Mouse (Mus musculus) retina, postnatal 1 day (tissue): ENCODE measurements around the gene Fbxl16.

ENCODE experiments used
- DNase-seq: peaks from one replicate; pipeline ENCODE4 v3.0.0-alpha.2; 2012

Fbxl16 gene

DNA sequence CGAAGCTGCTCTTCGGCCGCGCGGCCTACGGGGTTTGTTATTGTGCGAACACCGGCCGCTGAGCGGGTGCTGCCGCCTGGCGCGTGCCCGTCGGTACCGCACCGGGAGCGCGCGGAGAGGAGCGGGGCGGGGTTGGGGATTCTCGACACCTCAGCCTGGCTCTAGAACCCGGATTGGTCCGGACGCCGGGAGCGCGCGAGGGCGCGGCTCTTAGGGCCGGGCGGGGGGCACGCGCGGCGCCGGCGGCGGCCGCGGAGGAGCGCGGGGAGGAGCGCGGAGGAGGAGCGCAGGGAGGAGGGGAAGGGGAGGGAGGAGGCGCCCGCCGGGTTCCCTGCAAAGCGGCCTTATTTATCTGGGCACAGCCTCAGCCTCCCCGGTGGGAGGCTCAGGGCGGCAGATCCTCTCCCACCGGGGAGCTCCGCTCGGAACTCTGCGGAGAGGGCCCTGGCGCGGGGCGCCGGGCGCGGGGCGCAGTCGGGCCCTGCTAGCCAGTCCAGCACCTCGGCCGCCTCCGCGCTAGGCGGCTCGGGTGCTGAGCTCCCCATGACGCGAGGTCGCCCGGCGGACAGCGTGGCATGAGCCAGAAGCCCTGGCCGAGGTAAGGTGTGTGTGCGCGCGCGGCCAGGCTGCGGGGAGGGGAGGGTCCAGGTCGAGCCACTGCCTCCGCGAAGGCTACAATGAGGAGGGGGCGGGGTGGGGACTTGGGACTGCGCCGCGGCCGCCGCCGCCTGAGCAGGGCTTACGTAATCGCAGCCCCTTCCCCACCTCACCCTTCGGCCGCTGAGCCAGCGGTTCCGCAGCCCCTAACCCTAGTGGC lies at the start of gene Fbxl16:
Gene Fbxl16, plus strand, starts transcription at position 297 of the 817 bp plus-strand sequence.
- DNase-seq = peak; percentile 95

DNA sequence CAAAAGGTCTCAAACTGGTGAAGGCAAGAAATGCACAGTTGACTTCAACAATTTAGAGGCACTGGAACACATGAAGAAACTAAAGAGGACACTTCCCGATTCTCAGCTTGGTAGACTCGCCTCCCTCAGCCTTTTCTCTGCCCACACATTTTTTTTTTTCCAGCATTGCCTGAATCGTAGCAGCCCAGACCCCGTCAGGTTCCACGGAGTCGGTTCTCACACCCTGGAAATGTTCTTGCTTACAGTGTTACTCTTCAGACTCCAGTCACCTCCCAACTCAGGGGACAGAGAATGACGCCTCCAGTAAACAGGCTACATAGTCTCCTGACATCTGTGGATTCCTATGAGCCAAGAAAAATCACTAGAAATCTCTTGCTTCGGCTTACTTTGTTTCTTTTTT lies 48.7 kb upstream of the Fbxl16 start:
- no peak for DNase-seq

DNA sequence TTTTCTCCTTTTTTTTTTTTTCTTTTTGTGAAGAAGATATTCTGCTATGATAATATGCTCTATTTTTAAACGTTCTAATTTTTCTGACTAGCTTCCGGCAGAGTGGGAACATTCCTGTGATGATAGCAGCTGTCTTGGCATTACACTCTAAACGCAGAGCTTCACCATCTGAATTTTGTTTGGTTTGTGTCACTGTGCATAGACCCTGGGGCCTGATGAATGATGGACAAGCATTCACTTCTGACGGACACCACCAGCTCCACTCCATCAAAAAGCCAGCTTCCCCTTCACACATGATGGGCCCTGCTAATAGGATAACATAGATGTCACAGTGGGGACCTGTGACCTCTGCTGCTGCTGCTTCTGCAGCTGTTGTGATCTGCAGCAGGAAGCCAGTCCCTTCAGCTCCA lies 47.3 kb upstream of the Fbxl16 start:
- peak; percentile 64 for DNase-seq

DNA sequence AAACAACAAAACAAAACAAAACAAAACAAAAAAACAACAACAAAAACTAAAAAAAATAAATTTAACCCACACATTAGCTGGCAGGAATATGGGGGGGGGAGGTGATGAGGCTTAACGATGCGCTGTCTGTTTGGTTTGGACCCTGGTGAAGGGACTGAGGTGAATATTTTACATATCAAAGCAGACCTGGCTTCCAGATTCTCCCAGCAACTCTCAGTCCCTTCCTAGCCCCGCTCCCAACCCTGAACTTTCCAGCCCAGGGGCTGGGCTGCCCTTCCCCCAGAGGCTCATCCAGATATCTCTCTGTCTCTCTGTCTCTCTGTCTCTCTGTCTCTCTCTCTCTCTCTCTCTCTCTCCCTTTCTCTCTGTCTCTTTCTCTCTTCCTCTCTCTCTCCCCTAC lies 46.3 kb upstream of the Fbxl16 start:
- no peak for DNase-seq

DNA sequence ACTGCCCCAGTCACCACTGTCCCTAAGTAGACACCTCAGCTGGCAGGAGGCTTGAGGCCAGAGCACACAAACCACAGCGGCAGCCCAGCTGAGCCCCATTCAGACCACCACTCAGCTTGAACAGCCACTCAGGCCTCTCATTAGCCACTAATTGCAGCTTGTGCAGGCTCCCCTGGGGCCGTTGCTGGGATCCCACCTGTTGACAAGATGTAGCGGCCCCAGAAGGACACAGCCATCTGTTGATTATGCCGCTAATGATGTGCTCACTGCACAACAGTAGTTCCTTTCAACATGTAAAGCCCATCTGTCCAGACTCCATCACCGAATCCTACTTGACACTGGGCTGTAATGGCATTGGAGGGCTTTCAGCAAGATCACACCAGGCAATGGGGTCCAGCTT lies 43.0 kb upstream of the Fbxl16 start:
- DNase-seq = peak; percentile 97

DNA sequence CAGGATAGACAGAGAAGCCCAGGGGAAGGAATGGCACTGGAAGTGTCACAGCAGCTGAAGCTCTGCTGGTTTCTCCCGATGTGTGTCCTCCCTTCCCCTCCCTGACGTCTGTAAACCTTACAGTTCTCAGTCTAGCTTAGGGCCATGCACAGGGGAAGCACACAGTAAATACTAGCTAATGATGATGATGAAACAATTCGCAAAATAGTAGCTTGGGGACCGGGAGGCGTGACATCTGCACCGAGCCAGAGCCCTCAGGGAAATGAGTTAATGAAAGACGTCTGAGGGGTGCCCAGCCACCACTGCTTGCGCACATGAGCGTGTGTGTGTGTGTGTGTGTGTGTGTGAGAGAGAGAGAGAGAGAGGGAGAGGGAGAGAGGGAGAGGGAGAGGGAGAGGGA lies 39.6 kb upstream of the Fbxl16 start:
- DNase-seq = no peak

DNA sequence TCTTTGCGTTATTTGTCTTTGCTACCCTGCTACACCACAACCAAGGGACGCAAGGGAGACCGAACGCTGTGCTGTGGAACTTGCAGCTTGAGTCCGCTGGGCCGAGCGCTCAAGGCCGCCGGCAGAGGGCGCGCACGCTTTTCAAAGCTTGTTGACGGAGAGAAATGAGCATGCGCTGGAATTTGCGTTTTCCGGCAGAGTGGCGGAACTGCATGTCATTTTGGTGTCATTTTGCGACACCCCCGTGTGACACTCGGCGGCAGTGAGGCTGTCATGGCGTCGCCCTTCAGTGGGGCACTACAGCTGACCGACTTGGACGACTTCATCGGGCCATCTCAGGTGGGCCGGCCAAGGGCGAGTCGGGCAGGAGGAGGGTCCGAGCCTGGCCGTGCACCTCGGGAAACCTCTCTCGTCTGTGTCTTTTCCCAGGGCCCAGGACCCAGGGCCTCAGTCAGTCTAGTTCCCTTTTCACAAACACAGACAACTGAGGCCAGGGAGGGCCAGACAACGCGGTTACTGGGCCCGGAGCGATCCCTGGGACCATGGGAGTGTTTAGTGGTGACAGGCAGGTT lies 35.2 kb upstream of the Fbxl16 start, which contains the start of gene Narfl:
Gene Narfl, plus strand, starts transcription at position 228 of the 572 bp plus-strand sequence.
- DNase-seq = peak; percentile 98

DNA sequence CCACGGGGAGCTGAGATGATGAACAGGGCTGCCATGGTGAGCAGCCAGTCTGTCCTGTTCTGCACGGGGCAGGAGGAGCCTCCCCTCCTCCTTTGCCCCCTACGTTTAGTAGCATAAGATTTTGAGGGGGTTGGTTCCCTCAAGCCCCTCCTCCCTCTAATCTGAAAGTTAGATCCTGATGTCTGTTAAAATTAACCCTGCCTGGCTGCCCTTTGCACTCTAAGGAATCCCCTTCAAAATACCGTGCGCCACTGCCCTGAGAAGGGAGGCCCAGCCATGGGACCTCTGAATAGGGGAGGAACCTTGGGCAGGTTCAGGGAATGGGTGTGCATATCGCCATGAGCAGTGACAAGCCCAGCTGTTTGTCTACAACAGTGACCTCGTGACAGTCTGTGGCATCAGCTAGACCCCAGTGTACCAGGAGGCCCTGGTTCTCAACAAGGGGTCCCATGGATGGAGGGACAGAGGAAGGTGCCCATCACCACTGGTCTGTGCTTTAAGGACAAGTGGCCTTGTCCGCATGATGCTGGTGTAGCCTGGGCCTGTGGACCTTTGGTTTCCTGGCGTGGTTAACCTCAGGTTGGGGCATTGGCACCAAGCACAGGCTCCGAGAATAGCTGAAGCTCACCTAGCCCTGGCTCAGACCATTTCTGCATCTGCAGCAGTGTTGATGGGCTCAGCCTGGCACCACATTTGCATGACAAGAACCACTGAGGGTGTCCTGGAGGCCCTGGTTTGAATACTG lies 33.4 kb upstream of the Fbxl16 start:
- DNase-seq = no peak

DNA sequence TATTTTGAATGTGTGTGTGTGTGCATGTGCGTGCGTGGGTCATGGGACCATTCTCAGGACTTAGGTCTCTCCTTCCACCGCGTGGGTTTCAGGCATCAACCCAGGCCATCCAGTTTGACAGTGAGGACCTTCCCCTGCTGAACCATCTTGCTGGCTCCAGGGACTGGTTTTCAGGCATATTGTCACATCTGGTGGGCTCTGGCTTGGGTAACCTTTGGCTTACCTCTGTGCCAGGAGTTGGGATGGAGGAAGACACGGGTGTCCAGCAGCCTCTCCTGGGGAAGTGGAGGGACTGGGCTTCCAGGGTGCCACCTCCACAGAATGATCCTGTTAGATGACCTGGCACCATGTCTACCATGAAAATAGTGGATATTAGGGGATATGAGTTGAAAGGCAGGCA lies 30.9 kb upstream of the Fbxl16 start:
- no peak for DNase-seq

DNA sequence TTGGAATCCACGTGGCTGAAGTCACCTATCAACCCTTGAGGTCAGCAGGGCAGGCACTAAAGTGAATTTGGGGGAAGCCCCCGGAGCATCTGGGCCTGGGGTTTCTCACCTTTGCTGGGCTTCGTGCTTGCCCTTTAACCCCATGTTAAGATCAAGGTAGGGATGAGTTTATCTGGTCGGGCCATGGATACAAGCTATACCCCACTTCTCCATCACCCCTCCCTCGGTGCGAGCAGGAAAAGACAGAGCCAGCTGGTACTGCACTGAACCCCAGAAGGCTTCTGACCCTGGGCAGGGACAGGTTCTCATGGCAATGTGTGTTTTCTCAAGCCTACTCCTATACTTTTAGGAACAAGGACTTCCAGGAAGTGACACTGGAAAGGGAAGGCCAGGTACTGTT lies 27.5 kb upstream of the Fbxl16 start:
- DNase-seq = no peak

DNA sequence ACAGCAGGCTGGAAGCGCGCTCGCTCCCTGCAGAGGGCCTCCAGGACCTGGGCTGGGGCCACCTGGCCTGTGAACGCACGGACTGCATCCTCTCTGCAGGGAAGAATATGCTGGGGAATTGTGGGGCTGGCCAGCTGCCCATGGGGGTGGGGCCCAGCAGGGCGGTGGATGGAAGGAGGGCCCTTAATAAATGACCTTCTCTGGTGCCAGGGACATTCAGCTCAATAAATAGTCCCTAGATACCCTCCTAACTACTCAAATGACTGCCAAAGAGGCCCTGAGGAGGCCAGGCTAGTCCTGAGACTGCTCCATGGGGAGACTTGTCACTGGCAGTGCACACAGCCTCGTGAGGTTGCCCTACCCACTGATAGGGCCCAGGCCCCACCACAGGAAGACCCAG lies 25.8 kb upstream of the Fbxl16 start:
- no peak for DNase-seq

DNA sequence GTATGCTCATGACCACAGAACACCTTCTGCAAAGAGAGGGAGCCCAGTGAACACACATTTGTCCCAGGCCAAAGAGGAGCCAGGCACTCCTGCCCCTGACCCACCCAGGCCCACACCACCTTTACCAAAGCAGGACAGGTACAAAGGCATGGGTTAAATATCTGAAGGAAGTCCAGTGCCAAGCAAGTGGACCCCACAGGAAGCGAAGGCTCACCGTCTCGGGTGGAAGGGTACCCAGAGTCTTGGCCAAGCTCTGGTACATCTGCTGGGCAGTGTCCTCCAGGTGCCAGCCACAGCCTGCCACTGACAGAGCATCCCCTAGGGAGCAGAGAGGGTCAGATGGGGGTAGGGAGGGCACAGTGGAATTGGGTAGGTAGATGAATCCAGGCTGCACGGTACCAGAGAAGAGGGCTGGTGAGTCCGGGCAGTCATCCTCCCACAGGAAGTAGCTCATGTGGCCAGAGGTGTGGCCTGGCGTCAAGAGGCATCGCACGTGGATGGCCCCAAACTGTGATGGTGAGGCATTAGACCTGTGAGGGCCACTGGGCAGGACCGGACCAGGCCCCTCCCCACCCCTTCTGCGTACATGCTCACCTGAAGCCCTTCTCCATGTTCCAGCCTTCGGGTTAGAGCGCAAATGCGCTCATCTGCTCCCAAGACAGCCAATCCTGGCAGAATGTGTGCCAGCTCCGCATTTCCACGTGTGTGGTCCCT lies 24.9 kb upstream of the Fbxl16 start:
- DNase-seq = no peak

DNA sequence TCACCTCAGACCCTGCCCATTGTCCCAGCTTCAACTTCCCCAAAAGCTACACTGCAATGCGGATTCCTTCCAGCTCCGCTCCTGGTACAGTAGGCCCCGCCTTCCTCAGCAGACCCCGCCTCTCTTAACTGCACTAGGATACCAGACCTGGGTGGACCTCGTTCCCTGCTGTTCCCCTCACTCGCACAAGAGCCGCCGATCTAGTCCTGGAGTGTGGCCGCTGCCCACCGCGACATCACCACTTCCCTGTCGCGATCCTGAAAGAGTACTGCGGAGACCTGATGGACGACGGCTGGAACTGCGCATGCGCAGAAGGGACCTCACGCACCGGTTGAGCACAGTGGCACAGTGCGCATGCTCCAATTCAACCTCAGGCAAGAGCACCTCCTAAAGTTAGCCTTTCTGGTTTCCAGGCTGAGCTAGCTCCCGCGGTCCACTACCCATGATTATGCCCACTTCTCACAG lies 23.6 kb upstream of the Fbxl16 start, which contains the start of gene Haghl:
Gene Haghl, minus strand, starts transcription at position 393 of the 465 bp plus-strand sequence.
- peak; percentile 96 for DNase-seq

DNA sequence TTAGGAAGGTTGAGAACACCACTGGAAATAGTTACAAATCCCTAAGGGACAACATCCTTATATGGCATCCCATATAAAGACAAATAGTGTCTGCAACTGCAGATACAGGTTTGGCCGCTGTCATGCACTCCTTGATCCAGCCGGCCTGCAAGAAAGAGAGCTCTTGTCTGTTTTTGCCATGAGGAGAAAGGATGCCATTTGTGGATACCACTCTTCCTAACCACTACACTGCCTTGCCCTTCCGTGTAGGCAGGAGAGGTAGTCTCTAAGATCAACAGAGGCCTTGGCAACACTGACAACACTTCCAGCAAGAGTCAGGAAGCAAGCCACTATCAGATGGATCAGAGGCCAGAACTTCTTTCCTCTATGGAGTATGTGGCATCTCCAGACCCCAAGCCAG lies 22.6 kb upstream of the Fbxl16 start, which contains the start of gene Ccdc78:
Gene Ccdc78, plus strand, starts transcription at position 301 of the 400 bp plus-strand sequence.
- DNase-seq = no peak

DNA sequence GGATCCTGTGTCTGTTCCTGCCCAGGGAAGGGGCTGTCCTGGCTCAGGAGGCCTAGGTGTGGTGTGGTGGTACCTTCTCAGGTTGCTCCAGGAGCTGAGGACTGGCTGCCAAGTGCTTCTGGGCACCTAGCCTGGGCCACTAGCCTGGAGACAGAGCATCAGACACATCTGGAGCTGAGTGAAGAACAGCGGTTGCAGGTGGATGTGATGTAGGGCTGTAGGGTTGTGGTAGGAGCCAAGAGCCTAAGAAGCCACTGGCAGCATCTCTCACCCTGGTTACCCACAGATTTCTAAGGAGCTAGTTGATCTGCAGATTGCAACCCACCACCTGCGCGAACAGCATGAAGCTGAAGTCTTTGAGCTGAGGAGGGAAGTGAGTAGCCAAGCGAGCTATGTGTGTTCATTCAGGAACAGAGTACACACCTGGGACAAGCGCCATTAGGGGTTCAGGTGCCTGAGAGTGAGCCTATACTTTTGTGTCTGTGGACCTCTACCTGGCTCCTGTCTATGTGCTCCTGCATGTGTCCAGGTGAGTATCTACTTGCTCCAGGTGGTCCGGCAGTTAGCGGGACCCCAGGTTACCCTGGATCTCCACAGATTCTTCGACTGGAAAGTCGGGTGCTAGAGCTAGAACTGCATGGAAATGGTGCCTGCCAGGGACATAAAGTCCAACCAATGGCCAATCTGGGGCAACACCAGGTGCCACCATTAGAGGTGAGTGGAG lies 21.9 kb upstream of the Fbxl16 start:
- no peak for DNase-seq

DNA sequence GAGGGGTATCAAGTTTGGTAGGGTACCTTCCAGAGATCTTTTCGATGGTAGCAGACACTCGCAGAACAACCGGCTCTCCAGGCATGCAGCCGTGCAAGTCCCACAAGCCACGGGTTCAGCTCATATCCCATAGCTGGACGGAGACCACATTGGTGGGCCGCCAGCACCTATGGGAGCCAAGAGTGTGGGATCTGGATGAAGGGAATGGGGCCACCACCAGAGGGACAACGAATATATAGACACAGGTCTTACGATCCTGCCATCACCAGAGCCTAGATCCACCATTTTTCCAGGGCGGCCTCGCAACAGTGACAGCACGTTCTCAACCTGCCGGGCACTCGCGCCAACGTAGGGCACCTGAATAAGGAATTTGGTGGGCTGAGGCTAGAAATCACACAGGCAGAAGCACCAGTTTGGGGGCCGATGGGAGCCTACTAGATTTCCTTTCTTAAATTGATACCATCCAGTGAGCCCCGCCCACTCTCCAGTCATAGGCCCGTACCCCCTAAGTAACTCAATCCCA lies 17.5 kb upstream of the Fbxl16 start:
- DNase-seq = peak; percentile 41

DNA sequence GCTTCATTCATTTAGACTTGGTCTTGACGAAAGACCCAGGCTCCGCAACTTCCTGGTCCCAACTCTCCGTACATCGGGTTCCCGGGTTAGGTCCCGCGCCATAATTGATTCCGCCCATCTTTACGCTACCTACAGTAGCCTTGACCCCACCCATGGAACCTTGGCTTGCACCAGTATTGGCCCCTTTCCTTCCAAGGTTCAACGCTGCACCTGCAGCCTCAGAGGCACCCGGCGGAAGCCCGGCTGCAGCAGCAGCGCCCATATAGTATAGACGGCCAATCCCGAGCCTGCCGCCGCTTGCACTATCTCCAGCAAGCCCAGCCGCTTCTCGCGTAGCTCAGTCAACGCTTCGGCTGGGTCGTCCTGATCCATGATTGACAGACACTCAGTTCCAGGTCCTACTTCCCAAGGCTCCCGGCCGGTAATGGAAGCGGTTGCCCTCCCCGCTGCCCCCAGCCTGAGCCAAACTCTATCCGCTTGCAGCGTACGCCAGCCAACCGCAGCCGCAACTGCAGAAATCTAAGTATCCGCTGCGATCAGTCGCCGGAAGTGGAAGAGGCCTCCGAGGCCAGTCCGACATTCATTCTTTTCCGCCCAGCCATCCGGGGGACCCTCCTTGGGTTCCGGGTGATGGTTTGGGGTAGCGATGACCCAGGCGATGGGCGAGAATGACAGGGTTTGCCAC lies 16.9 kb upstream of the Fbxl16 start:
- peak; percentile 93 for DNase-seq

DNA sequence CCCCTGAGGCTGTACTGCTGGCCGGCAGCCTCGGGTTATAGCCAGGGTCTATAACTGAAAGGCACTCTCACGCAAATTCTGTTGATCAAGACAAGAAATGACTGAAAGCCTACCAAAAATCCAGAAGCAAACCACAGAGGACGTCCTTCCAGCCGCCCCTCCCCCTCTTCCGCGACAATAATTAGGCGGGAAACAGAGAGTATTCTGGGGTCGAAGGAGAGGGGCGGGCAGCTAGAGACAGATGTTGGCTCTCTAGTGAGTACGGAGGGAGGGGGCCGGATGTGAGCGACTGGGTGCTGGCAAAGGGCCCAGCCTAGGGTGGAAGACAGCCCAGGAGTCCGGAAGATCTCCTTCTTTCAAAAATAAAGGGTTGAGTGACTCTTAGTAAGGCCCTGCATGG lies 16.3 kb upstream of the Fbxl16 start, which contains the start of gene Fam173a:
Gene Fam173a, minus strand, starts transcription at position 287 of the 400 bp plus-strand sequence.
- peak; percentile 92 for DNase-seq

DNA sequence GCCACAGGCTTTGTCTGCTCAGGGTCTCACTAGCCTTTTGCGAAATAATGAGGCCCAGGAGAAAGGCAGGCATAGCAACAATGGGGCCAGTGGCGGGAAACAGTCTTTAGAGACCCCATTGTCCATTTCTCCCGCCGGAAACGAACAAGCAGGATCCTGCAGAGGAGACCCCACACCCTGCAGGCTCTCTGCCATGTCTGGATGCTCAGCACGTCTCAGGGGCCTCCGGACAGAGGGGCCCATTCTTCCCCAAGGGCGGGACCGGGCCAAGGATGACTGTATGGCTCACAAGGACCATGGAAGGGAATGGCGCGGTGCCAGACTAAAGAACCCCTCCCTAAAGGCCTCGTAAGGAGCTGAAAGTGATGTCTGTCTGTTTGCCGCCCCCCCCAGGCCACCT lies 14.7 kb upstream of the Fbxl16 start:
- peak; percentile 62 for DNase-seq

DNA sequence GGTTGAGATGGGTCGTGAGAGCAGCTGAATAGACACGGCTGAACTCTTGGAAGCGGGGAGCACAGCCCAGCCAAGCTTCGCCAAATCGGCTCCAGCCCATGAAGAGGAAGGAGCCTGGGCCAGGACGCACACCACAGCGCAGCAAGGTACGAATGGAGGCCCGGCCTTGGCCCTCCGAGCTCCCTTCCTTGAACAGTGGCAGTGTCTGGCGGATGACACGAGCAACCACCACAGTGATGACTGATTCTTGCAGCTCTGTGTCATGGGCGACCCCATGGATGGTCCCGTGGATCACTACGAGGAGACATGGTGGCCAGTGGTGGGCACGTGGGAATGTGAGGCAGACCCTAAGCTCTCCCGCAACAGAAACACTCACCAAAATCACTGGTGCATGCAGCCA lies 13.9 kb upstream of the Fbxl16 start:
- no peak for DNase-seq

DNA sequence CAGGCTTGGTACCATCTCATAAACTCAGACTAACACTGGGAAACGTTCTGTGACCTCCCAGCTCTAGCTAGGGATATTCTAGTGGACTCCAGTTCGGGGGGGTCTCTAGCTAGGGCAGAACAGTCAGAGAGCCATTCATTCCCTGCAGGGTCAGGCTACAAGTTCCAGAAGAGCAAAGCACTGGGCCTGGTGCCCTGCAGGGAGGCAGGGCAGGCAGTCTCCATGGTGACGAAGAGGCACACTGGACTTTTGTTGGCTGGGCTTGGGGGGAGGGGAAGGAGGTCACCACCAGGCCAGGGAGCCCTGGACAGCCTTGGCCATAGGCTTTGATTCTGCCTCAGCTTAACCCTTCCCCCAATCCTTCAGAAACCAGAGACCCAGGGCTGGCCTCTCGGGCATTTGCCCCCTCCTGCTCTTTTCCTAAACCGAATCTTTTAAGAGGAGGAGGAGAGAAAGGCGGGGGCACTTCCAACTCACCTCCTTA lies 13.2 kb upstream of the Fbxl16 start, which contains the start of gene AC134908.4:
Gene AC134908.4, minus strand, starts transcription at position 51 of the 484 bp plus-strand sequence.
- DNase-seq = peak; percentile 92
